Mouse (Mus musculus): Measurements from ENCODE around the gene Ptpn4.

The Ptpn4 gene

DNA sequence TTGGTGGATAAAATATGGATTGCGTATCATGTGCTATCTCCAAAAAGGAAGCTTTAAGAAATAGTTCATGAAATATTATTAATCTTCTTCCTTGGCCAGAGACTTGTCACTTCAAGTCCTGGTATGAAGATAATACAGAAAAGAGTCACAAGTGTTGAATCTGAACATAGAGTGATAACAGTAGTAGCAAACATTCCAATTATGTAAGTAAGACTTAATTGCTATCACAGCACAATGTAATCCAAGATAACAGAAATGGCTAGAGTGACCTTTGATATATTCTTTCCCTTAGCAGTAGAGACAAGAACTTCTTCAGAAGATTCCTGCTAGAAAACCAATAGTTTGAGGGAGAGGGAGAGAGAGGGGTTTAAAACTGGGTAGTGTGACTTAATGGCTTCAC lies 140.6 kb downstream of the Ptpn4 start:
- Histone ChIP-seq H3K36me3 (ENCODE audit: insufficient read depth, low read length) (peaks cover 18% of the 10 kb centered on the region), H3K9me3 (ENCODE audit: low read length) (no peaks in the 10 kb centered on the region), H3K27me3 (ENCODE audit: insufficient read depth, low read length) (no peaks in the 10 kb centered on the region), H3K4me3 (replicated peaks; ENCODE audit: low read length) (no peak overlapping the region), H3K4me1 (replicated peaks; ENCODE audit: low read depth, low read length) (no peaks in the 10 kb centered on the region)
- TF ChIP-seq CTCF (conservative IDR thresholded peaks at IDR 0.05; ENCODE audit: low read length) (no peak), POU5F1 (IDR thresholded peaks at IDR 0.05; ENCODE audit: borderline replicate concordance, low read length) (no peak), NANOG (IDR thresholded peaks at IDR 0.05; ENCODE audit: borderline replicate concordance, low read length) (no peak)

GRCm38 (mm10) chr1:119685773-119686558 lies 151.4 kb downstream of the Ptpn4 start:
- no peak overlapping the region for H3K4me3 ChIP-seq (replicated peaks; ENCODE audit: low read length)
- H3K9me3 ChIP-seq (ENCODE audit: low read length), result no peaks in the 10 kb centered on the region
- H3K4me1 ChIP-seq (replicated peaks; ENCODE audit: low read depth, low read length), result no peaks in the 10 kb centered on the region
- H3K36me3 ChIP-seq (ENCODE audit: insufficient read depth, low read length), result peaks cover 9% of the 10 kb centered on the region; the same call in 1 of the 2 replicates
- no peaks in the 10 kb centered on the region for H3K27me3 ChIP-seq (ENCODE audit: insufficient read depth, low read length)
- TF ChIP-seq CTCF (conservative IDR thresholded peaks at IDR 0.05; ENCODE audit: low read length), result no peak
- TF ChIP-seq NANOG (IDR thresholded peaks at IDR 0.05; ENCODE audit: borderline replicate concordance, low read length), result no peak
- TF ChIP-seq POU5F1 (IDR thresholded peaks at IDR 0.05; ENCODE audit: borderline replicate concordance, low read length), result no peak

GRCm38 (mm10) chr1:119681663-119682213 lies 155.7 kb downstream of the Ptpn4 start:
- no peaks in the 10 kb centered on the region for H3K9me3 ChIP-seq (ENCODE audit: low read length)
- no peak overlapping the region for H3K4me3 ChIP-seq (replicated peaks; ENCODE audit: low read length)
- H3K27me3 ChIP-seq (ENCODE audit: insufficient read depth, low read length), result no peaks in the 10 kb centered on the region
- peaks cover 19% of the 10 kb centered on the region for H3K36me3 ChIP-seq (ENCODE audit: insufficient read depth, low read length)
- H3K4me1 ChIP-seq (replicated peaks; ENCODE audit: low read depth, low read length), result no peaks in the 10 kb centered on the region
- TF ChIP-seq CTCF (conservative IDR thresholded peaks at IDR 0.05; ENCODE audit: low read length), result no peak
- no peak for TF ChIP-seq POU5F1 (IDR thresholded peaks at IDR 0.05; ENCODE audit: borderline replicate concordance, low read length)
- TF ChIP-seq NANOG (IDR thresholded peaks at IDR 0.05; ENCODE audit: borderline replicate concordance, low read length), result no peak

DNA sequence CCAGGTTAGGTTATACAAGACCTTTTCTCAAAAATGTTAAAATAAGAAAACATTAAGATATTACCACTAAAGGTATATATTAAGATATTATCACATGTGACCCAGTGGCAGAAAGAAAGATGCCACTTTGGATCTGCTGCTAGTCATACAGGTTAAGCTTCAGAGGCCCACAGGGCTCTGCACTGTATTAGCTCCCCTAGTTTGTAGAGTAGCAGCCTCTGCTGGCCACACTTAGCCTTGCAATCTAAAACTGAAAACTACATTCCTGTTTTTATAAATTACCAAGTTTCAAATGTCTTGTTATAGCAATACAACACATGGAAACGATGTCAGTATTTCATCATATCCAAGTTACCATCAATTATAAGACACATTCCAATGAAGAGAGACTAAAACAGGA lies 162.4 kb downstream of the Ptpn4 start:
- H3K9me3 ChIP-seq (ENCODE audit: low read length), result no peaks in the 10 kb centered on the region
- H3K4me1 ChIP-seq (replicated peaks; ENCODE audit: low read depth, low read length), result no peaks in the 10 kb centered on the region
- TF ChIP-seq NANOG (IDR thresholded peaks at IDR 0.05; ENCODE audit: borderline replicate concordance, low read length) (no peak), CTCF (conservative IDR thresholded peaks at IDR 0.05; ENCODE audit: low read length) (peak; percentile 85), POU5F1 (IDR thresholded peaks at IDR 0.05; ENCODE audit: borderline replicate concordance, low read length) (no peak)
- H3K36me3 ChIP-seq (ENCODE audit: insufficient read depth, low read length), result peaks cover 23% of the 10 kb centered on the region
- H3K27me3 ChIP-seq (ENCODE audit: insufficient read depth, low read length), result no peaks in the 10 kb centered on the region
- H3K4me3 ChIP-seq (replicated peaks; ENCODE audit: low read length), result no peak overlapping the region

DNA sequence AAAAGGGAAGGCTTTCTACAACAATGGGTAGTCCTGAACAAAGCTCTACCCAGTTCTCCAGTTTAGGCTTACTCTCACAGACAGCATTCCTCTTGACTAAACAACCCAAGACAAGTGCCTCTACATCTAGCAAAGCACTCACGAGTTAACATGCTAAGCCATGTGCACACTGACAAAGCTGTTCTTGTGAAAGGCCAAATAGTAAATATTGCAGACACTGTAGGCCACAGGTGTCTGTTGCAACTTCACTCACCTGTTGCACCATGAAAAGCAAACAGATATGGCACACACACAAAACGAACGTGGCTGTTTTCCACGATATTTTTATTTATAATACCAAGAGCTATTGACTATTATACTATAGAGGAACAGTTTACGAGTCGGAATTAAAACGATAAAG lies 170.5 kb downstream of the Ptpn4 start:
- Histone ChIP-seq H3K4me1 (replicated peaks; ENCODE audit: low read depth, low read length) (no peaks in the 10 kb centered on the region), H3K9me3 (ENCODE audit: low read length) (no peaks in the 10 kb centered on the region), H3K4me3 (replicated peaks; ENCODE audit: low read length) (no peak overlapping the region), H3K36me3 (ENCODE audit: insufficient read depth, low read length) (no peaks in the 10 kb centered on the region), H3K27me3 (ENCODE audit: insufficient read depth, low read length) (no peaks in the 10 kb centered on the region)
- TF ChIP-seq CTCF (conservative IDR thresholded peaks at IDR 0.05; ENCODE audit: low read length) (no peak), POU5F1 (IDR thresholded peaks at IDR 0.05; ENCODE audit: borderline replicate concordance, low read length) (no peak), NANOG (IDR thresholded peaks at IDR 0.05; ENCODE audit: borderline replicate concordance, low read length) (no peak)

- peaks cover 7% of the 10 kb centered on the region; the same call in 1 of the 2 replicates for H3K4me1 ChIP-seq (replicated peaks; ENCODE audit: low read depth, low read length)
- H3K4me3 ChIP-seq (replicated peaks; ENCODE audit: low read length), result no peak overlapping the region
- H3K9me3 ChIP-seq (ENCODE audit: low read length), result no peaks in the 10 kb centered on the region
- no peak for TF ChIP-seq NANOG (IDR thresholded peaks at IDR 0.05; ENCODE audit: borderline replicate concordance, low read length)
- TF ChIP-seq CTCF (conservative IDR thresholded peaks at IDR 0.05; ENCODE audit: low read length), result peak; percentile 17
- TF ChIP-seq POU5F1 (IDR thresholded peaks at IDR 0.05; ENCODE audit: borderline replicate concordance, low read length), result no peak
- H3K27me3 ChIP-seq (ENCODE audit: insufficient read depth, low read length), result no peaks in the 10 kb centered on the region
- peaks cover 3% of the 10 kb centered on the region; the same call in 1 of the 2 replicates for H3K36me3 ChIP-seq (ENCODE audit: insufficient read depth, low read length)
These were observed 183.1 kb downstream of the Ptpn4 start for GRCm38 (mm10) chr1:119654307-119654706.

GRCm38 (mm10) chr1:119650386-119650785 lies 187.0 kb downstream of the Ptpn4 start:
- Histone ChIP-seq H3K9me3 (ENCODE audit: low read length) (no peaks in the 10 kb centered on the region), H3K4me1 (replicated peaks; ENCODE audit: low read depth, low read length) (peaks cover 17% of the 10 kb centered on the region), H3K4me3 (replicated peaks; ENCODE audit: low read length) (no peak overlapping the region), H3K36me3 (ENCODE audit: insufficient read depth, low read length) (no peaks in the 10 kb centered on the region), H3K27me3 (ENCODE audit: insufficient read depth, low read length) (no peaks in the 10 kb centered on the region)
- TF ChIP-seq POU5F1 (IDR thresholded peaks at IDR 0.05; ENCODE audit: borderline replicate concordance, low read length) (no peak), NANOG (IDR thresholded peaks at IDR 0.05; ENCODE audit: borderline replicate concordance, low read length) (no peak), CTCF (conservative IDR thresholded peaks at IDR 0.05; ENCODE audit: low read length) (no peak)

GRCm38 (mm10) chr1:119649627-119650026 lies 187.8 kb downstream of the Ptpn4 start:
- no peaks in the 10 kb centered on the region for H3K9me3 ChIP-seq (ENCODE audit: low read length)
- no peaks in the 10 kb centered on the region for H3K36me3 ChIP-seq (ENCODE audit: insufficient read depth, low read length)
- H3K4me3 ChIP-seq (replicated peaks; ENCODE audit: low read length), result no peak overlapping the region
- peaks cover 19% of the 10 kb centered on the region for H3K4me1 ChIP-seq (replicated peaks; ENCODE audit: low read depth, low read length)
- H3K27me3 ChIP-seq (ENCODE audit: insufficient read depth, low read length), result no peaks in the 10 kb centered on the region
- TF ChIP-seq CTCF (conservative IDR thresholded peaks at IDR 0.05; ENCODE audit: low read length) (no peak), POU5F1 (IDR thresholded peaks at IDR 0.05; ENCODE audit: borderline replicate concordance, low read length) (no peak), NANOG (IDR thresholded peaks at IDR 0.05; ENCODE audit: borderline replicate concordance, low read length) (no peak)
